Mouse (Mus musculus) myocyte (in vitro differentiated cells): ENCODE results near the gene Dtx4. TPM values are rescaled to one million over a fixed set of nuclear protein-coding genes. Genes with fewer than 3 reads are reported as not detected.

ENCODE experiments used
- H3K27me3 ChIP-seq: one replicate; pipeline ENCODE4 v1.6.1; 2011; ENCODE audit not compliant: control insufficient read depth, insufficient read depth, insufficient read length
- H3K36me3 ChIP-seq: one replicate; pipeline ENCODE4 v1.6.1; 2011; ENCODE audit not compliant: control insufficient read depth, insufficient read depth
- H3K4me2 ChIP-seq: one replicate; pipeline ENCODE4 v1.6.1; 2011; ENCODE audit warnings: low read depth, control low read depth
- H3K4me3 ChIP-seq: one replicate; pipeline ENCODE4 v1.5.1; 2011; ENCODE audit warnings: mild to moderate bottlenecking, control low read depth, moderate library complexity
- H3K79me2 ChIP-seq: one replicate; pipeline ENCODE4 v1.6.1; 2011; ENCODE audit not compliant: control insufficient read depth, insufficient read depth
- H3ac ChIP-seq: one replicate; pipeline ENCODE4 v1.6.1; 2011; ENCODE audit not compliant: control insufficient read depth, insufficient read length
- CEBPB ChIP-seq: IDR thresholded peaks from 2 replicates; pipeline ENCODE4 v1.6.1; 2011; ENCODE audit warnings: mild to moderate bottlenecking, moderate library complexity; ENCODE audit not compliant: poor library complexity, insufficient read depth, severe bottlenecking
- E2F4 ChIP-seq: IDR thresholded peaks from one replicate; pipeline ENCODE4 v1.6.1; 2011; ENCODE audit warnings: mild to moderate bottlenecking, control low read depth, moderate library complexity; ENCODE audit not compliant: insufficient read depth
- MAX ChIP-seq: IDR thresholded peaks from one replicate; pipeline ENCODE4 v1.6.1; 2011; ENCODE audit warnings: low read depth, mild to moderate bottlenecking, control low read depth
- MYOD1 ChIP-seq, 3 experiments: IDR thresholded peaks; one replicate each; pipeline ENCODE4 v1.6.1; 2011; ENCODE audit warnings: control low read depth in 2 of 3, low read depth in 2 of 3, mild to moderate bottlenecking in 2 of 3, moderate library complexity in 1 of 3; ENCODE audit not compliant: insufficient read length in 2 of 3, control insufficient read depth in 1 of 3
- MYOG ChIP-seq, 3 experiments: IDR thresholded peaks; one replicate each; pipeline ENCODE4 v1.6.1; 2011; ENCODE audit warnings: control low read depth in 2 of 3, low read depth in 2 of 3, mild to moderate bottlenecking in 2 of 3; ENCODE audit not compliant: insufficient read length in 2 of 3, control insufficient read depth in 1 of 3, insufficient read depth in 1 of 3
- POLR2A ChIP-seq: IDR thresholded peaks from one replicate; pipeline ENCODE4 v1.6.1; 2011; ENCODE audit warnings: low read depth, mild to moderate bottlenecking, control low read depth, moderate library complexity; ENCODE audit not compliant: insufficient read length
- POLR2AphosphoS2 ChIP-seq: IDR thresholded peaks from one replicate; pipeline ENCODE4 v1.6.1; 2011; ENCODE audit warnings: low read depth, control low read depth; ENCODE audit not compliant: insufficient read length
- REST ChIP-seq: IDR thresholded peaks from one replicate; pipeline ENCODE4 v1.6.1; 2011; ENCODE audit warnings: mild to moderate bottlenecking, control low read depth, moderate library complexity; ENCODE audit not compliant: insufficient read depth, insufficient read length
- SRF ChIP-seq: IDR thresholded peaks from one replicate; pipeline ENCODE4 v1.6.1; 2011; ENCODE audit warnings: low read depth; ENCODE audit not compliant: control insufficient read depth, insufficient read length
- TCF12 ChIP-seq: IDR thresholded peaks from one replicate; pipeline ENCODE4 v1.6.1; 2011; ENCODE audit warnings: mild to moderate bottlenecking, control low read depth; ENCODE audit not compliant: poor library complexity, insufficient read depth, severe bottlenecking
- TCF3 ChIP-seq: IDR thresholded peaks from one replicate; pipeline ENCODE4 v1.6.1; 2011; ENCODE audit warnings: low read depth, control low read depth; ENCODE audit not compliant: insufficient read length
- USF1 ChIP-seq: IDR thresholded peaks from one replicate; pipeline ENCODE4 v1.6.1; 2011; ENCODE audit warnings: low read depth, mild to moderate bottlenecking, control low read depth, moderate library complexity
- polyA plus RNA-seq: library from polyadenylated mRNA; unstranded; fragments of >200 nt; fragmentation: generic; extraction: Trizol; gene quantifications from one replicate; pipeline ENCODE4 v1.2.1, GENCODE M21; 2012; ENCODE audit warnings: missing spikeins

Dtx4 gene
- polyA plus RNA-seq, 1 experiment, result 21.2 TPM

DNA sequence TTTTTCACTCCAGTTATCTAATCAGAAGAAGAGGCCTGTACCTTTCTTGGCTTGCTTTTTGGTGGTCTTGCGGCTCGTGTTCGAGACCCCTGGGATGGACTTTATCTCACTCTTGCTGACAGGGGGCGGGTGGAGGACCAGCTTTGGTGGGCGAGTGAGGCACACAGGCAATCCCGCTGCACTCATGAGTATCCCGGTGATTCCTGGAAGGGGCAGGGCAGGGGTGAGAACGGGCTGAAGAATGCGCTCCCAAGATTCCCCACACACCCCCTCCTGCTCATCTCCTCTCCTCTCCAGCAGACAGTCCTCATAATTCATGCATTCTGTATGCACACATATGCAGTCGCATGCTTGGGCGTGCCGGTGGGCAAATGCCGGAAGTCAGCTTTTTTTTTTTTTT is 16.0 kb downstream of the Dtx4 start:
- Histone ChIP-seq H3K4me3 (no peak overlapping the region), H3K36me3 (peaks cover 39% of the 10 kb centered on the region), H3K4me2 (no peak overlapping the region), H3K79me2 (no peaks in the 10 kb centered on the region), H3ac (no peak overlapping the region), H3K27me3 (no peaks in the 10 kb centered on the region)
- TF ChIP-seq MAX, result no peak
- no peak for TF ChIP-seq POLR2A
- TF ChIP-seq MYOG (IDR thresholded peaks at IDR 0.05; ENCODE audit: control insufficient read depth in 1 of 3, insufficient read depth in 1 of 3, insufficient read length in 2 of 3, low read depth in 2 of 3), result no peak
- TF ChIP-seq TCF3, result no peak
- TF ChIP-seq CEBPB, result no peak
- TF ChIP-seq TCF12, result no peak
- no peak for TF ChIP-seq SRF
- no peak for TF ChIP-seq MYOD1 (IDR thresholded peaks at IDR 0.05; ENCODE audit: control insufficient read depth in 1 of 3, insufficient read length in 2 of 3, low read depth in 2 of 3)
- TF ChIP-seq POLR2AphosphoS2, result no peak
- no peak for TF ChIP-seq USF1
- no peak for TF ChIP-seq REST
- TF ChIP-seq E2F4, result no peak

DNA sequence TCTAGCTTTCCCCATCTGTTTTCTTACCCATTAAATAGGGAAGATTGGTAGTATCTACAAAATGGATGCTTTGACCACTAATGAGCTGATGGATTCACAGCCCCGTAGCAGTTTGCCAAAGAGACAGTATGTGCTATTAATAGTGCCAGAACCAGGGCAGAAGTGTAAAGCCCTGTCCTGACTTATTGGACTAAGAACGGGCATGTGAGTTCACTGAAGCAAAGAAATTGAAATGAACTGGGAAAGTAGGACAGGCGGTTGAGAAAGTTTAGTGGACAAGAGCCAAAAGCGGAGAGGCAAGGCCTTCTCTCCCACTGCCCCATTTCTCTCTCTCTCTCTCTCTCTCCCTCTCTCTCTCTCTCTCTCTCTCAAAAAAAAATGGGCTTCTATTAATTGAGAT is 17.0 kb downstream of the Dtx4 start:
- TF ChIP-seq REST (no peak), POLR2A (no peak), USF1 (no peak), SRF (no peak), MYOG (IDR thresholded peaks at IDR 0.05; ENCODE audit: control insufficient read depth in 1 of 3, insufficient read depth in 1 of 3, insufficient read length in 2 of 3, low read depth in 2 of 3) (no peak), POLR2AphosphoS2 (no peak), TCF12 (no peak), MAX (no peak), TCF3 (no peak), CEBPB (no peak), MYOD1 (IDR thresholded peaks at IDR 0.05; ENCODE audit: control insufficient read depth in 1 of 3, insufficient read length in 2 of 3, low read depth in 2 of 3) (no peak), E2F4 (no peak)
- no peak overlapping the region for H3ac ChIP-seq
- no peaks in the 10 kb centered on the region for H3K79me2 ChIP-seq
- H3K36me3 ChIP-seq, result peaks cover 42% of the 10 kb centered on the region
- H3K4me2 ChIP-seq, result no peak overlapping the region
- H3K4me3 ChIP-seq, result no peak overlapping the region
- no peaks in the 10 kb centered on the region for H3K27me3 ChIP-seq

DNA sequence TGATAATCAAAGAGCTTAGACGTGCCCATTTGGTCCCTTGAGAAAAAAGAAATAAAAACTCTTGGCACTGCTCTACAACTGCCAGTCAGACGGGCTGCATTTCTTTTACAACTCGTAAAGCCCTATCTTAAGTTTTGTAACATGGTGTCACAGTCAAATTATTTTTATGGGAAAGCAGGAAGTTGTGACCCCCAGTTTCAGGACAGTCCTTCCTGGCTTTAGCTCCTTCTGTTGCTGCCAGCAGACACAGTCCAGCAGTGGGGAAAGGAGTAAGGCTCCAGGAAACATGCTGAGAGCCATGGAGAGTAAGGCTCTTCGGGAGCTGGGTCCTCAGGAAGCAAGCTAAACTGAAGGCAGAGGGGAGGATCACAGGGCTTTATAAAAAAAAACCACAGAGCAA is 17.5 kb downstream of the Dtx4 start:
- no peak overlapping the region for H3K4me3 ChIP-seq
- no peaks in the 10 kb centered on the region for H3K79me2 ChIP-seq
- no peak overlapping the region for H3ac ChIP-seq
- H3K4me2 ChIP-seq, result no peak overlapping the region
- peaks cover 45% of the 10 kb centered on the region for H3K36me3 ChIP-seq
- no peak for TF ChIP-seq REST
- no peak for TF ChIP-seq SRF
- no peak for TF ChIP-seq TCF12
- no peak for TF ChIP-seq POLR2A
- TF ChIP-seq MYOD1 (IDR thresholded peaks at IDR 0.05; ENCODE audit: control insufficient read depth in 1 of 3, insufficient read length in 2 of 3, low read depth in 2 of 3), result no peak
- TF ChIP-seq CEBPB, result no peak
- no peak for TF ChIP-seq TCF3
- no peak for TF ChIP-seq USF1
- TF ChIP-seq MAX, result no peak
- TF ChIP-seq POLR2AphosphoS2, result no peak
- TF ChIP-seq E2F4, result no peak
- TF ChIP-seq MYOG (IDR thresholded peaks at IDR 0.05; ENCODE audit: control insufficient read depth in 1 of 3, insufficient read depth in 1 of 3, insufficient read length in 2 of 3, low read depth in 2 of 3), result no peak
- no peaks in the 10 kb centered on the region for H3K27me3 ChIP-seq

DNA sequence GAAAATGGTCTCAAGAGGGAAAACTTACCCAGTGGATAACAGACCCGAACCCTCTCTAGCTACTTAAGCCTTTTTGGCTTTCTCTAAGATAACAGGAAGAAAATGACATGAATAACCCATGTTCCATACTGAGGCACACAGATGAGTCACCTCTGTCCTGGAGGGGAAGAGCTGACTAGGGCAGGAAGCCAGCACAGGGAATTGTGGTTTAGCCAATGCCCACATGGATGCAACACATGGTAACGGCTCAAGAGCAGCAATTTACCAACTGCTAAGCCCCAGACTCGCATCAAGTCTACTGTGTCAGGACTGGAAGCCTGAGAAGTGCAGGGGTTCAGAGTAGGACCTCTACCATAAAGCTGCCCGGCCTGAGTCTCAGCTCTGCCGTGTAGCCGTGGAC is 22.9 kb downstream of the Dtx4 start:
- Histone ChIP-seq H3K4me2 (no peak overlapping the region), H3ac (no peak overlapping the region), H3K79me2 (no peaks in the 10 kb centered on the region), H3K4me3 (no peak overlapping the region), H3K27me3 (no peaks in the 10 kb centered on the region), H3K36me3 (peaks cover 47% of the 10 kb centered on the region)
- no peak for TF ChIP-seq MYOG (IDR thresholded peaks at IDR 0.05; ENCODE audit: control insufficient read depth in 1 of 3, insufficient read depth in 1 of 3, insufficient read length in 2 of 3, low read depth in 2 of 3)
- TF ChIP-seq POLR2A, result no peak
- peak in 1 of 3 experiments; percentile 11 for TF ChIP-seq MYOD1 (IDR thresholded peaks at IDR 0.05; ENCODE audit: control insufficient read depth in 1 of 3, insufficient read length in 2 of 3, low read depth in 2 of 3)

DNA sequence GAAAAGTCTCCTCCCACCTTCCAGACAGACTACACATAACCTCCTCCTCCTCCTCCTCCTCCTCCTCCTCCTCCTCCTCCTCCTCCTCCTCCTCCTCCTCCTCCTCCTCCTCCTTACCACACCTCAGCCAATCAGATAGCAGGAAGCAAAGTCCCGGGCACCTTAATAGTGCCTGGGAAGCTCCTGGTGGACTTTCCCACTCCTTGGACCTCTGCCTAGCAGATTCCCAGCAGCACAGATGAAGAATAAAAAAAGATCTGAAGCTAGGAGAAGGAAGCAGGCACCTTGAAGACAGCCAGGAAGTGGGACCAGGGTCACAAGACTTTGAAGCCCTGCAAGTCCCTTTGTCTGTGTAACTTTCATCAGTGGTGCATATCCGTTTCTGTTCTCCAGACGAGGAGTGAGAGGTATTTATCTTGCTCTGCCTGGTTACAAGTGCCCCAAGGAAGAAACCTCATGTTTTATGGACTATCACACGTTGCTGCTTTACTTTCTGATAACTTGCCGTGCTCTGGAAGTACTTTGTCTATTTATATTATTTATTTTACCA is 24.5 kb downstream of the Dtx4 start:
- TF ChIP-seq POLR2A (no peak), SRF (no peak), CEBPB (no peak), MYOD1 (IDR thresholded peaks at IDR 0.05; ENCODE audit: control insufficient read depth in 1 of 3, insufficient read length in 2 of 3, low read depth in 2 of 3) (no peak), REST (no peak), MAX (no peak), E2F4 (no peak), USF1 (no peak), MYOG (IDR thresholded peaks at IDR 0.05; ENCODE audit: control insufficient read depth in 1 of 3, insufficient read depth in 1 of 3, insufficient read length in 2 of 3, low read depth in 2 of 3) (no peak), POLR2AphosphoS2 (no peak), TCF3 (no peak), TCF12 (no peak)
- no peak overlapping the region for H3ac ChIP-seq

More for the DNA sequence above, 24.5 kb downstream of the Dtx4 start:
- no peak overlapping the region for H3K4me2 ChIP-seq
- no peaks in the 10 kb centered on the region for H3K27me3 ChIP-seq
- H3K36me3 ChIP-seq, result peaks cover 42% of the 10 kb centered on the region
- H3K4me3 ChIP-seq, result no peak overlapping the region
- no peaks in the 10 kb centered on the region for H3K79me2 ChIP-seq
